Mouse (Mus musculus) midbrain, embryonic 11.5 days (tissue): ENCODE measurements around the gene Ccno. TPM values are rescaled to one million over a fixed set of nuclear protein-coding genes. Genes with fewer than 3 reads are reported as not detected.

Experiments used
- ATAC-seq: fragments of 200-750 bp; cut with Nextera tagmentation; 2 replicates; pipeline ENCODE4 v1.8.0; 2017; ENCODE audit warnings: moderate TSS enrichment, moderate library complexity; ENCODE audit not compliant: low FRiP score
- DNase-seq: peaks from one replicate; pipeline ENCODE4 v3.0.0; 2015; ENCODE audit warnings: low spot score; ENCODE audit errors: missing footprints
- H3K27ac ChIP-seq: fragments of 300-500 bp; sonication (generic); 2 replicates; pipeline ENCODE4 v1.5.1; 2014; ENCODE audit warnings: low read depth, low read length
- H3K27me3 ChIP-seq: fragments of 300-500 bp; sonication (generic); 2 replicates; pipeline ENCODE4 v1.6.1; 2014; ENCODE audit warnings: mild to moderate bottlenecking, low read length, moderate library complexity, mixed read lengths; ENCODE audit not compliant: control insufficient read depth, insufficient read depth
- H3K36me3 ChIP-seq: fragments of 300-500 bp; sonication (generic); 2 replicates; pipeline ENCODE4 v1.6.1; 2014; ENCODE audit warnings: mild to moderate bottlenecking, low read length, moderate library complexity, mixed read lengths; ENCODE audit not compliant: control insufficient read depth, insufficient read depth
- H3K4me1 ChIP-seq: fragments of 300-500 bp; sonication (generic); 2 replicates; pipeline ENCODE4 v1.6.1; 2014; ENCODE audit warnings: low read length; ENCODE audit not compliant: control insufficient read depth, insufficient read depth
- H3K4me2 ChIP-seq: fragments of 300-500 bp; sonication (generic); 2 replicates; pipeline ENCODE4 v1.6.1; 2014; ENCODE audit warnings: mild to moderate bottlenecking, moderate library complexity
- H3K4me3 ChIP-seq: fragments of 300-500 bp; sonication (generic); 2 replicates; pipeline ENCODE4 v1.5.1; 2014; ENCODE audit warnings: low read depth, low read length
- H3K9ac ChIP-seq: fragments of 300-500 bp; sonication (generic); 2 replicates; pipeline ENCODE4 v1.6.1; 2014; ENCODE audit warnings: low read length
- H3K9me3 ChIP-seq: fragments of 300-500 bp; sonication (generic); 2 replicates; pipeline ENCODE4 v1.6.1; 2016; ENCODE audit warnings: low read length; ENCODE audit not compliant: control insufficient read depth
- WGBS: fragments of 180-500 bp; shearing (Covaris S2); extraction: QIAGEN DNeasy Blood & Tissue Kit; methylation state at CpG from one replicate; pipeline ENCODE4 v1.1.7; 2014; 5-methylcytosine and 5-hydroxymethylcytosine counted together
- polyA plus RNA-seq: library from polyadenylated mRNA; unstranded; fragments of >200 nt; fragmentation: Nextera tagmentation; extraction: Ambion mirVana; gene quantifications from 2 replicates; pipeline ENCODE4 v1.2.1, GENCODE M21; 2014

Ccno gene
- 0.39 and 0.68 TPM in 2 replicates for polyA plus RNA-seq

DNA sequence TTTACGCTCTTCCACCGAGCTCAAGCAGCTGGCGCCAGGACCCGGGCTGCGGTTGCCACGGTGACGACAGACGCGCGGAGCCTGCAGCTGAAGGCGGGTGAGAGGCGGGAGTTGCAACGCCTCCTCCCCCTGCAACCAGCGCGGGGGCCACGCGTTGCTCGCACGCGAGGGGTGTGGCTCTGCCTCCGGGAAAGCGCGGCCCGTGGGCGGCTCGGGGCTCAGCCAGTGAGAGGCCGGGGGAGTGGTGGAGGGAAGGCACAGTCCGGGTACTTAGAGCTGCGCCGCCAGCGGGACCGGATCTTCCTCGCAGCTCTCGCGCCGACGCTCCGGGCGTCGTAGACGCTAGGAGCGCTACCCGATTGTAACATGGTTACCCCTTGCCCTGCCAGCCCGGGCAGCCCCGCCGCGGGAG is at the start of gene Ccno:
TSS of gene Ccno (plus strand) at position 271 of the 412 bp plus-strand sequence.
- DNase-seq = peak; percentile 99
- Histone ChIP-seq H3K9ac (peak within 1 kb of the TSS; percentile 24), H3K27ac (no peak within 1 kb of the TSS), H3K4me3 (peak within 1 kb of the TSS; percentile 44), H3K27me3 (peaks cover 58% of the 10 kb centered on the region), H3K4me2 (peak within 1 kb of the TSS; percentile 94), H3K4me1 (peaks cover 26% of the 10 kb centered on the region), H3K36me3 (no peaks in the 10 kb centered on the region), H3K9me3 (no peaks in the 10 kb centered on the region)
- whole genome bisulfite sequencing = under 1% methylated on average over 47 of the region's 47 CpGs
- ATAC-seq = peak; percentile 92

DNA sequence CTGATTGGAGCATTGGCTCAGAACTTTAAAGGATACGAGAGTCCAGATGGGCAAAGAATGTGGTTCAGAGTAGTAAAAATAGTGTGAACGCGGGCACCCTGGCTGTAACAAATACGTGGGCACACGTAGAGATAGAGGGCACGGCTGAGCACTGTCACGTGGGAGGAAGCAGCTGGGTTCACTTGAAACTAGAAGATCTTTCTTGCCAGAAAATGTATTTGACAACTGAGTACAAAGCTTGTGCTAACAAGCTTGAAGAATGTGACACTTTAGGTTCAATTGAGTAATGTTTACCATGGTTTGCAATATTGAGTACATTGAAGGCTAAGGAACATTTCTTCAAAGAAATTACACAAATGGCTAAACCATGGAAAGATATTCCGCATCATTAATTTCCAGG is 49.5 kb upstream of the Ccno start:
- Histone ChIP-seq H3K4me2 (no peak overlapping the region), H3K4me1 (no peaks in the 10 kb centered on the region), H3K9ac (no peak overlapping the region), H3K27me3 (no peaks in the 10 kb centered on the region), H3K9me3 (no peaks in the 10 kb centered on the region), H3K36me3 (peaks cover 4% of the 10 kb centered on the region), H3K4me3 (no peak overlapping the region), H3K27ac (no peak overlapping the region)
- 96% methylated on average over 8 of the region's 8 CpGs for WGBS
- ATAC-seq (no peak), DNase-seq (no peak)

DNA sequence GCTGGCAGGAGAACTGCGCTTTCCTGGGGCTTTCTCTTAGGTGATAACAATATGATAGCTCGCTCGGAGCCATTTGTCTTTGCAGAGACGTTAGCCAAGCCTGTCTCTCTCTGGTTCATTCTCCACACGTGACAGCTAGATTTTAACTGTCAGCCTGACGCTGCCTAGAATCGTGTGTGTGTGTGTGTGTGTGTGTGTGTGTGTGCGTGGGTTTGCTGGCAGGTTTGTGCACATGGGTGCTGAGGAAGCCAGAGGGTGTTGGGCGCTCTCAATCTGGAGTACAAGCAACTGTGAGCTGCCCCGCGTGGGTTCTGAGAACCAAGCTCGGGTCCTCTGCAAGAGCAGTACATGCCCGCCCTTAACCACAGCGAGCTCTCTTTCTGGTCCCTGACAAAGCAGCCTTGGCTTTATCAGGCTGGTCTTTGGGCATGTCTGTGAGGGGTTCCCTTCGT is 45.7 kb upstream of the Ccno start:
- WGBS = 76% methylated on average over 15 of the region's 15 CpGs
- Histone ChIP-seq H3K4me1 (no peaks in the 10 kb centered on the region), H3K9me3 (no peaks in the 10 kb centered on the region), H3K36me3 (no peaks in the 10 kb centered on the region; the same call in 1 of the 2 replicates), H3K4me3 (no peak overlapping the region), H3K27ac (no peak overlapping the region), H3K9ac (no peak overlapping the region), H3K4me2 (no peak overlapping the region), H3K27me3 (no peaks in the 10 kb centered on the region)
- ATAC-seq (no peak), DNase-seq (no peak)

DNA sequence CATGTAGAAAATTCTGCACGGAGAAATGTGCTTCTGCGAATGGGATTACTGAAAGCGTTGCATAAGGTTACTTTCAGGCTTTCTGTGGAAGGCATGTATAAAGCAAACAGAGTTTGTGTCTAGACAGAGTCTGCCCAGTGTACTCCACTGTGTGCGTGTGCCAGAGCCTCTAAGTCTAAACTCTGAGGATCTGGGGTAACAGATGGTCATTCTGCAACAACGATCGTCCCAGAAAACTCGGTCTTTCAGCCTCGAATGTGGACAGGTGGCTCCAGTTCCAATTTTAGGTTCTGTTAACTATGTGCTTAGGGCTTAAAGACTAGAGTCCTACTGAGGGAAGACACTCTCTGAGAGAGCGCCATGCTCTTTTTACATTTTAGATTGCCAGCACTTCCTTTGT is 42.3 kb upstream of the Ccno start:
- no peak overlapping the region for H3K4me2 ChIP-seq
- no peak for DNase-seq
- H3K9ac ChIP-seq = no peak overlapping the region
- WGBS = 96% methylated on average over 9 of the region's 9 CpGs
- H3K27ac ChIP-seq = no peak overlapping the region
- H3K36me3 ChIP-seq = peaks cover 8% of the 10 kb centered on the region
- H3K4me1 ChIP-seq = no peaks in the 10 kb centered on the region
- H3K9me3 ChIP-seq = no peaks in the 10 kb centered on the region
- no peaks in the 10 kb centered on the region for H3K27me3 ChIP-seq
- ATAC-seq = no peak
- no peak overlapping the region for H3K4me3 ChIP-seq

DNA sequence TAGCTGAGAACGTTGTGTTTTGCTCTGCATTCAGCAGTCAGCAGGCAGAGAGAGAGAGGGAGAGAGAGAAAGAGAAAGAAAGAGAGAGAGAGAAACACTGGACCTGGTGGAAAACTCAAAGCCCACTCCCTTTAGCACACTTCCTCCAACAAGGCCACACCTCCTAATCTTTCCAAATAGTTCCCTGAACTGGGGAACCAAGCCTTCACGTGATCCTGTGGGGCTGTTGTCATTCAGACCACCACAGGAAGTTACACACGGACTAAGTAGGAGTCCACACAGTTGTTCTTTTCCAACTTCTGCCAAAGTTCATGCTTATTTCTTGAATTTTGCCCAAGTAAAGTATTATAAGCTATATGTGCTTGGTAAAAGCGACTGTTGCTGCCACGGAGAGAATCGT is 41.7 kb upstream of the Ccno start:
- WGBS = 86% methylated on average over 6 of the region's 6 CpGs
- Histone ChIP-seq H3K36me3 (peaks cover 12% of the 10 kb centered on the region), H3K9ac (no peak overlapping the region), H3K27me3 (no peaks in the 10 kb centered on the region), H3K27ac (no peak overlapping the region), H3K9me3 (no peaks in the 10 kb centered on the region), H3K4me1 (no peaks in the 10 kb centered on the region), H3K4me2 (no peak overlapping the region), H3K4me3 (no peak overlapping the region)
- peak; percentile 35 for DNase-seq
- ATAC-seq = no peak

DNA sequence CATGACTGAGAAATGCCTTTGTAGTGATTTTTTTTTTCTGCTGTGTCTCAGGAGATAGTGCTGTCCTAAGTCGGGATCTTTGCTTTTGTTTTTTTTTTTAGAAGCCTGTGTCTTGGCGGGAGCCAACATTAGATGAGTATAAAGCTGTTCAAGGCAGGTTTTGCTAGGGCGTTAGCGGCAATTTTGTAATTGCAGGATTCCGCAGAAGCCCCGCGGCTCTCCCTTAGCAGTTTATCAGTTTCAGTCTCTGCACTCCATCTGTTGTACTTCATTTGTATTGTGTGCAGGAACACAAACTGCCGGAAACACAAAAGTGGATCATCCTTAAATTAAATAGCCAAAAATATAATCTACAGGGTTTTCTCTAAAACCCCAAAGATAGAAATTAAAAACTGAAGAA is 33.5 kb upstream of the Ccno start:
- Histone ChIP-seq H3K27me3 (no peaks in the 10 kb centered on the region), H3K9ac (no peak overlapping the region), H3K4me1 (no peaks in the 10 kb centered on the region), H3K4me3 (no peak overlapping the region), H3K9me3 (no peaks in the 10 kb centered on the region), H3K27ac (no peak overlapping the region), H3K4me2 (no peak overlapping the region), H3K36me3 (peaks cover 15% of the 10 kb centered on the region)
- 91% methylated on average over 8 of the region's 8 CpGs for WGBS
- DNase-seq (peak; percentile 51), ATAC-seq (no peak)

DNA sequence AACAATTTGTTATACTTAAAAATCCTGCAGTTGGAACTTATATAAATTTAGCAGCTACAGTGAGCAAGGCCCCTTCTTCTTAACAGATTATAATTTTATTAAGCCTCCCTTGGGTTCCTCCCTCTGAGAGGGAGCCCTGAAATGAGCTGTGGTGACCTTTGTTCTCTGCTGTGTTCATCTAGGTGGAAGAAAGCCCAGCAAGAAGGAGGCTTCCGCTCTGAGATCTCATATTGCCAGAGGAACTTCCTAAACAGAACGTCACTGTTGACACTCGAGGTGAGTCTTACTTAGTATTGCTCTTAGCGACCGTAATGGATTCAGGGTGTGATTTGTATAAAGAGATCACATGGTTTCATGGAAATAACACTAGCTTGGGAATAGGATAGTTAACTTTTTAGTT is 24.5 kb upstream of the Ccno start:
- no peak overlapping the region for H3K9ac ChIP-seq
- no peaks in the 10 kb centered on the region for H3K9me3 ChIP-seq
- 89% methylated on average over 5 of the region's 5 CpGs for whole genome bisulfite sequencing
- ATAC-seq (no peak), DNase-seq (no peak)
- no peak overlapping the region for H3K4me2 ChIP-seq
- H3K4me3 ChIP-seq = no peak overlapping the region
- no peaks in the 10 kb centered on the region for H3K4me1 ChIP-seq
- no peaks in the 10 kb centered on the region for H3K27me3 ChIP-seq
- H3K36me3 ChIP-seq = peaks cover 8% of the 10 kb centered on the region; the same call in 1 of the 2 replicates
- no peak overlapping the region for H3K27ac ChIP-seq

DNA sequence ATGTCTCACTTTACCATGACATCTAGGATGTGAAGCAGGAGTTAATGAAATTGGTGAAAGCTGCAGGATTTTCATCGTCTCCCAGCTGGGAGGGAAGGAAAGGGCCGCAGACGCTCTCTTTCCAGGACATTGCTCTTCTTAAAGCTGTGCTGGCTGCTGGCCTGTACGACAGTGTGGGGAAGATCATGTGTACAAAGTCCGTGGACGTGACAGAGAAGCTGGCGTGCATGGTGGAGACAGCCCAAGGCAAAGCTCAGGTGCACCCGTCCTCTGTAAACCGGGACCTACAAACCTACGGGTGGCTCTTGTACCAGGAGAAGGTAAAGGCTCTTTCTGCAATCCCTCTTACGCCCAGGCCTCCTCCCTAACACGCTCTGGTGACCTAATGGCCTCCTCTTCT is 23.2 kb upstream of the Ccno start:
- H3K4me1 ChIP-seq = no peaks in the 10 kb centered on the region
- H3K27me3 ChIP-seq = no peaks in the 10 kb centered on the region
- no peak overlapping the region for H3K4me3 ChIP-seq
- 91% methylated on average over 12 of the region's 12 CpGs for WGBS
- H3K27ac ChIP-seq = no peak overlapping the region
- H3K9ac ChIP-seq = no peak overlapping the region
- ATAC-seq (no peak), DNase-seq (no peak)
- H3K36me3 ChIP-seq = peaks cover 8% of the 10 kb centered on the region; the same call in 1 of the 2 replicates
- no peak overlapping the region for H3K4me2 ChIP-seq
- no peaks in the 10 kb centered on the region for H3K9me3 ChIP-seq

DNA sequence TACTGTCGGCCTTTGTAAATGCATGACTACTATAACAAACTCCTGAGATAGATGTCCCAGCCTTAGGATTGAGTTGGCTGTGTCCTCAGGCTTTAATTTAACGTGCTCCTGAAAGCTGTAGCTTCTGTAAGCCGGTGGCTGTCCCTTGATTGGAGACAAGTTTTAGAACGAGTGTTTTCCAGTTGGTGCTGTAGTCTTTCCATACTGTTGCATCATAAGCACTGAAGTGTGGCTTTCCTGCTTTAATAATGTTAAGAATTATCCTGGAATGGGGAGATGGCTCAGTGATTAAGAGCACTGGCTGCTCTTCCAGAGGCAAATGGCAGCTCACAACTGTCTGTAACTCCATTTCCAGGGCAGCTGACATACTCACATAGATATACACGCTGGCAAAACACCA is 20.3 kb upstream of the Ccno start:
- DNase-seq = no peak
- no peak overlapping the region for H3K9ac ChIP-seq
- no peaks in the 10 kb centered on the region for H3K9me3 ChIP-seq
- ATAC-seq = no peak
- H3K4me2 ChIP-seq = no peak overlapping the region
- no peaks in the 10 kb centered on the region for H3K27me3 ChIP-seq
- no peak overlapping the region for H3K4me3 ChIP-seq
- peaks cover 8% of the 10 kb centered on the region; the same call in 1 of the 2 replicates for H3K36me3 ChIP-seq
- H3K4me1 ChIP-seq = no peaks in the 10 kb centered on the region
- WGBS = 89% methylated on average over 5 of the region's 5 CpGs
- H3K27ac ChIP-seq = no peak overlapping the region
